Mouse (Mus musculus): ENCODE measurements at regions not wholly inside any gene's neighbourhood (a gene's known extent, or its start where the extent isn't known, plus 50 kb on each side); places are given as distances from the start of the nearest gene placed in this dataset.

DNA sequence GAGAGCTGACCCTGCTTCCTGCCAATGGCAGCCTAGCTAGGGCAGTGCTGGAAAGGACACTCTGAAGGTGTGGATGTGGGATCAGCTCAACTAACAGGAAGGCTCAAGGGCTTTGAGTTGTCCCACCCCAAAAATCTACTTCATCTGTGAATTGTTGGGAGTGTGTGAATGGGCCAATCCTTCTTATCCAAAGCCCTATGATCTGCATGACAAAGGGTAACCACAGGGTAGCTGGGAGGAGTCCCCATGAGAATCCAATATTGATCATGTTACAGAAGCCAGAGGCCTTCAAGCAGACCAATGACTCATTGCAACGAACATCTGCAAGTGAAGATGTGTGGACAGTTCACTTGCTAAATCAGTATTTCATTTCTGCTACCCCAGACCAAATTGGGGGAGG is 51.1 kb upstream of the Adra1b start:
- DNase-seq (ENCODE audit: low spot score): no peak

DNA sequence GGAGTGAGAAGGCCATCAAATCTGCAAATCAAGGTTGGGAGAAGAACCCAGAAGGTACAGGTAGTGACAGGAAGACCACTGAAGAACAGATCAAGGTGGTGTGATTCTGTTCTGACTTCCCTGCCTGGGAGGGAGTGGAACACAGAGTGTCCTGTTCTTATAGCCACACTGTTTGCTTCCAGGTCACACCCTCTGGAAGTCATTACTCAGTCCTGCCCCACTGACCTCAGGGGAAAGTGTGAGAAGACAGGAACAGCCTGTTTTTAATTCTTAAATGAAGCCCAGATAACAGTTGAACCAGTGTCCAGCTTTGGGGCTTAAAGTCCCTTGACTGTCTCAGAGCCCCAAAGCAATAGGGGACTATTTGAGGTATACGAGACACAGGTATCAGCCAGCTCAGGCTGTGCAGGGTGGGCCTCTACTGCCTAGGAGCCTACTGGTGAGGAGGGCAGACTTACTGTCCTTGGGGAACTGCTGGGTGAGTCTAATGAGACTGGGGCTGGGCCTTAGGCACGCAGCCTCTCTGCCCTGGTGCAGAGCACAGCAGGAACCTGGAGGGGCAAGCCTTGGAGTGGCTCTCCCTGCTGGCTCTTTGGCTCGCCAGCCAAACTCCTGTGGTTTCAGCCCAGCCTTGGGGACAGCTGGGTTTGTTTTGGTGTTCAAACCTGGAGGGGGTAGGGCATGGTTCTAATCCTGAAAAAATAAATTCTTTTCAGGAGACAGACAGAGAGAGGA is 57.4 kb upstream of the Adra1b start:
- peak; percentile 13 for DNase-seq (ENCODE audit: low spot score)

DNA sequence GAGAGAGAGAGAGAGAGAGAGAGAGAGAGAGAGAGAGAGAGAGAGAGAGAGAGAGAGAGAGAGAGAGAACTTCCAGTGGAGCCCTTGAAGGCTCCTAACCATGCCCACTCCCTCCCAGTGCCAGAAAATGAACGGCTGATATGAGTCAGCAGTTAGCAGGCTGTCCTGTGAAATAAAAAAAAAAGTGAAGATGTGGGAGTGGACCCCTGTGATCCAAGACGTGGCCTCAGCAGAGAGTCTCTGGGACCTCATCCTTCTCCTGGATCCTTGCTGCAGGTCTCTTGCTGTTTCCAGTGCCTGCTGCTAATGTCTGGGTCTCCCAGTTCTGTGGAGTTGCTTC is 57.9 kb upstream of the Adra1b start:
- DNase-seq (ENCODE audit: low spot score): no peak

DNA sequence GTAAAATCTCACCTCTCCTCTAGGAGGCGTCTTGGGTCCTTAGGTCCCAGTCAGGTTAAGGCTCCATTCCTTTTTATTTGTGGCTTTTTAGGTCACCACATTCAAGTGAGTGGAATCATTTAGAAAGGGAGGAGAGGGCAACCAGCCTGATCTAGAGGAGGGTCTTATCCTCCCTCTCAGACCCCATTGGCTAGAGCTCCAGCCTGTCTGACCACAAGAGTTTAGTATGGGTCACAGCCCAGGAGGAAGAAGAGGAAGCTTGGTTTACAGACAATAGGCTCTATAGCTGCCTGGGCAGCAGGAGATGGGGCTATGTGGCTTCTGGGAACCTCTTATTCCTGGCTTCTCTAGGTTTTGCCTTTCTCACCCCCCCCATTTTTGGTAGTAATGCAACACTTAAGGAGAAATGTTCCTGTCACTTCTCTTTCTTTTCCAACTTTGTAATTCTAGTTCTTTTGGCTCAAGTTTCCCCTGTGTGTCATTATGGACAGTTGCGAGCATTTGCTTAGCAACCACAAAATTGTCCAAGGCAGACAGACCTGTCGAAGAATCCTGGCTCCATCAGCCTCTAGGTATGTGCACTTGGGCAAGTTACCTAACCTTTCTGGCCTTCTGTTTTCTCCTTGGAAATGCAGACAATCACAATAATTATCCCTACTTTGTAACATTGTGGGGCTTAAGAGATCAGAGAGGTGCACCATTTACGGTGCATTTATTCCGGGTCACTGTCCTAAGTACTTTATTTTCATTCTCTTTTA is 59.5 kb upstream of the Adra1b start:
- DNase-seq (ENCODE audit: low spot score): no peak

DNA sequence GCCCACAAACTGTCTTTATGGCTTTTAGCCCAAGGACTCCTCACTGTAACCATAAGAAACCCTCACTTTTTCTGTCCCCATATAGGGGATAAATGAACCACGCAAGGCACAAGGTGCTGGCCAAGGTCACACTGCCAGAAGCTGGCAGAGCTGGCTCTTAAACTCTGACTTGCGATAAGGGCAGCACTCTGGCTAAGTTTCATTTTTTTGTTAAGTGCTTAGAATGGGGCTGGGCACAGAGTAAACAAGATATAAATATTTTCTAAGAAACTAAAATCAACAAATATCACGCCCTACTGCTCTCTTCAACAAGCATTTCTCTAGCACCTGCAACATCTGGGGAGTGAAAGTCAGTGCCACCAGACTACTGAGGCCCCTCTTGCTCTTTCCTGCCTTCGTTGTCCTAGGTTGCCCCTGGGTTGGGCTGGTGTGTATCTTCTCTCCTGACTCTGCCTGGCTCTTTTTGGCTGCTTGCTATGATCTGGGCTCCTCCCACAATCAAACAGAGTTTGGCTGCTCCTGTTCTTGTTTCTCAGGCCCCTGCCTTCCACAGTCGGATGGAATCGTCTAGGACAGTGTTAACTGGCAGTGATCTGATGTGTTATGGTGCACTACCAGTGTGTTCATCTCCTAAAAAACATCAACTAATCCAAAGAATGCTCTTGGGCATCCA is 60.5 kb upstream of the Adra1b start:
- no peak for DNase-seq (ENCODE audit: low spot score)

DNA sequence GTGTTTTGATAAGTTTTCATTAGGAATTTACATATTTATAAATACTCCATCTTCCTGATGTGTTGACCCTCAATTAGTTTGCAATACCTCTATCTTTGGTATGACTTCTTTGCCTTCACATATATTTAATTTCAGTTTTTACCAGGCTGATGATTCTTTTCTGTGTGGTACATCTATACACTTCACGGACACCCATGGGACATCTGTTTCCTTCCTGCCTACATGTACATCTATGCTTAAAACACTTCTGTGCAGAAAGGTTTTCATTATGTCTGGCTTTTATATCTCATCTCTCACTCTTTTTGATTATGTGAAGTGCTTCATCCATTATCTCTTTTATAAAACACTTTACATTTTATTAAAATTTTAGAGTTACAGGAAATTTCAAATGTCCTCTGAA is 66.8 kb upstream of the Adra1b start:
- DNase-seq (ENCODE audit: low spot score): no peak

DNA sequence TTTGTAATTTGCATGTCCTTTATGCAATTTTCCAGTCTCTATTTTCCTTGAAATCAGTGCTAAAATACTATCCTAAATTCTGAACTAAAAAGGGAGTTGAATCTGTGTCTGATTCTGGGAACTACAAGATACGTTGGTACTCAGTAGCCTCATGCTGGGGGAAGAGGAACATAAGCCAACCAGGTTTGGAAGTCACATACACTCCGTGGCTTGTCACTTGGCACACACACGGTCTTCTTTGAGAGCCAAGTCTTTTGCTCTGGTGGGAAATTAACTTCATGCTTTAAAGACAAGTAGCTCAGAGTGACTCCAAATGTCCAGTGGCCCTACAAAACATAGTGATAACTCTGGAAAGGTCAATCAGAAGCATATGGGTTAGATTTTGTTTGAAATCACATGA is 70.9 kb upstream of the Adra1b start:
- DNase-seq (ENCODE audit: low spot score): no peak

DNA sequence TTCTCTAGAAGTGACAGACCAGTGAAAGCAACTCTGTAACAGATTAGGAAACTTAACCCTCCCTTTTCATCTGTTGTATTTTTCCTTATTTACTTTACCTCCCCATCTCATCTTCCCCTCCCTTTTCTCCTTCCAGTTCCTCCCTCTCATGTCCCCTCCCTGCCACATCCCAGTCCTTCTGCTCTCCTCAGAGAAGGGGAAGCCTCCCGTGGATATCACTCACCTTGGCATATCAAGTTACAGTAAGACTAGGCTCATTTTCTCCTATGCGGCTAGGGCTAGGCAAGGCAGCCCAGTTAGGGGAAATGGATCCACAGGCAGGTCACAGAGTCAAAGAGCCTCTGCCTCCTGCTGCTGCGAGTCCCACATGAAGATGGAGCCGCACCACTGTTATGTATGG is 75.0 kb upstream of the Adra1b start:
- DNase-seq (ENCODE audit: low spot score): no peak

DNA sequence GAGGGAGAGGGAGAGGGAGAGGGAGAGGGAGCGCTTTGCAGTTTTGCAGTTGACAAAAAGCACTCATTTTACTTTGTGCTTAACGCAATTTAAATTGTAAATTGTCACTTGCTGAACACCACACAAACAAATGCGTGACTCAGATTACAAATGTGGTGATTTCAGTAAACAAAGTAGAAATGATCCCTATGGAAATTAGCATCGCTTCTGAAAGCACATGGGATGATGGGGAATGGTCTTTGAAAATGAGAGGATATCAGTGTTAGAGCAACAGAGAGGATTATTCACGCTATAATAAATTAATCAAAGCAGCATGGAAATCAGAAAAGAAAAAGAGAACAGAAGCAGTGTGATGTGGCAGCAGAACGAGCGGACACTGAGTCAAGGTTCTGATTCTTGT is 78.4 kb upstream of the Adra1b start:
- DNase-seq (ENCODE audit: low spot score): no peak

DNA sequence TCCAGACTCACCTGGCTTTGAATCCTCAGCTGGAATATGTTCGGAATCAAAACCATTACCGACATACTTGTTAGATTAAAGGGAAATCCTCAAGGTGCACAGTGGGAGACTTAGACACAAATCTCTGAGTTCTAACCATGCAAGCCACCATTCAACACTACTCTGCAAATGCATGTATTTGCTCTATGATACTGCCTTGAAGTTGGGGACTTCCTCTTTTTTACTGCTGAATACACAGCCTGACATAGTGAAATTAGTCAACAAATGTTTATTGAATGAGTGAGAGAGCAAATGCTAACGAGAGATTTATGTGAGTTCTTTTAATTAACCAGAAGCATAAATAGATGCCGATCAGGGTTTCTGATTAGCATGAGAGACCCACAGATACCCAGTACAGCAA is 79.4 kb upstream of the Adra1b start:
- no peak for DNase-seq (ENCODE audit: low spot score)

DNA sequence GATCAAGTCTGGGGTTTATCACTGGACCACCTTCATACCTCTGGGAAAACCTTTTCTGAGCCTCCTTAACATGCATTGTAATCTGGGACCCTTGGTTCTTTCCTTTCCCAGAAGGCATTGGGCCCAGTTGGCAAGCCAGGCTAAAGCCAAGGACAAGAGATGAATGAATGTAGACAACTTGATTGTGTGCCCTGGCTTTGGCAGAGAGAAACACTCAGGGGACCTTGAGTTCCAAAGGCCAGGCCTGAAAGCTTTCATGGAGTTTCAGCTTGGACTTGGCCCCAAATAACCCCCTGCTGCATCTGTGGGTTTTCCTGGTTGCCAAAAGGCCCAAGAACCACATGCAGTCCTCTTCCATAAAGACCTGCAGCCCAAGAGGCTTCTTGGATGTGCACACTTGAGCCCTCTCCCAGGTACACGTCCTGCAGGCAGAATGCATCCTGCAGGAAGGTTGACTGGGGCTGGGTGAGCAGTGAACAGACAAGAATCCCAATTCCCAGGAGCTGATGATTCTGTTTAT is 89.0 kb upstream of the Adra1b start:
- DNase-seq (ENCODE audit: low spot score): no peak

DNA sequence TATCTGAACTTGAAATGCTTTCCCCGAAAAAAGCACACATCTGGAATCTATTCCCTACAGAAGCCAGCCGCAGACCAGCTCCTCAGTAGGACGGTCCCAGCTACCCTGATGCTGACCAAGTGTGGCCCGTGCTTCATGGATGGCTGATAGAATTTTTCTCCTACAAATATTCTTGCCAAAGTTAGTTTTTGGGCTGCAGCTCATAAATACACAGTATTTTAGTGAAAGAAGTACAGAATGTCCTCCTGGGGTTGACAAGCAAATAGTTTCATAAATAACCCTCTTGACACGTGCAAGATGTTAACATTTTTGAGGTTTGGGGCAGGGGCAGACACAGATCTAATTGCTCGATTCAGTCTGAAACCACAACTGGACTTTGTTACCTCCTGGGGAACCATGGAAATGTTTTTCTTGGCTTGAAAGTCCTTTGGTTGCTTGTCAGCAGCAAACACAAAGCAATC is 91.0 kb upstream of the Adra1b start:
- peak; percentile 31 for DNase-seq (ENCODE audit: low spot score)

DNA sequence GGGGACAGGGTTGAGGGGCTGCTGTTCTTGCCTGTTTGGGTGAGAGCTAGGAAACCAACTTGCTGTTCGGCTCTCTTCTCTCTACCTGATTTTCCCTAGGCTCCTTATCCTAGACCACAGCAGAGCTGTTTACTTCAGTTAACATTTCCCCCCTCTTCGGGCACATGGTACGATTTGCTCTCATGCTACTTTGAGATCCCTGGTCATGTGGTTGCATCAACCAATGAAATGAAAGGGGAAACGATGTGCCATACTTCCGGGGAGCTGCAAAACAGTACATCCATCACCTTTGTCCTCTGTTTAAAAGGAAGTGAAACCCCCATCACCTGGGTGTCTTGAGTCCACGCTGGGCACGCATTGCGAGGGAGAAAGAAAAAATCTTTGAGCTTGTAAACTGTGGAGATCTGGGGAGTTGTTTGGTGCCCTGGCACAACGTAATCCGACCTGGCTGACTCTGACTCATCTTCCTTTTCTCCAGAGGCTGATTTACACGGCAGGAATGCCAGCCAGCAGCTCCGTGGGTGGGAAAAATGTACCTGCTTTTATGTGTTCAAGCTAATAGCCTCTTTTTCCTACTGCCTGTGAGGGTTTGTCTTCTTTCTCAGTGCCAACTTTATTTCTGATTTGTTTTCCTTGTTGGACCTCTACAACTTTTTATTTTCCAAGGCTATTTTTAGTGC is 97.2 kb upstream of the Adra1b start:
- no peak for DNase-seq (ENCODE audit: low spot score)

DNA sequence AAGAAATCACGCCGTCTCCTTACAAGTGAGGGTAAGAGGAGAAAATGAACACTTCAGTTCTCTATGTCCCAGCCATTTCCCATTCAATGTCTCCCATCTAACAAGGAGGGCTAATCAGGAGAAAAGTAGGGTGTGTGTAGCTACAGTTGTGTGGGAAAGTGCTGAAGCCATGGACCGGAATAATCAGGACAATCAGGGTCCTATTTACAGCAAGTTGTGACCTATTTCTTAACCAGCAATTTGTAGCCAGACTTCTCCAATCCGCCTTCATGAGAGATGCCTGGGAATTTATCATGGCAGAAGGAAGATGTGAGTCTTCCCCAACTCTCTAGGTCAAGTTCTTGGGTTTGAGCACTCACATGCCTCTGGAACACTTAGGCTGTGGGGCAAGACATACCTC is 99.0 kb upstream of the Adra1b start:
- DNase-seq (ENCODE audit: low spot score): no peak

DNA sequence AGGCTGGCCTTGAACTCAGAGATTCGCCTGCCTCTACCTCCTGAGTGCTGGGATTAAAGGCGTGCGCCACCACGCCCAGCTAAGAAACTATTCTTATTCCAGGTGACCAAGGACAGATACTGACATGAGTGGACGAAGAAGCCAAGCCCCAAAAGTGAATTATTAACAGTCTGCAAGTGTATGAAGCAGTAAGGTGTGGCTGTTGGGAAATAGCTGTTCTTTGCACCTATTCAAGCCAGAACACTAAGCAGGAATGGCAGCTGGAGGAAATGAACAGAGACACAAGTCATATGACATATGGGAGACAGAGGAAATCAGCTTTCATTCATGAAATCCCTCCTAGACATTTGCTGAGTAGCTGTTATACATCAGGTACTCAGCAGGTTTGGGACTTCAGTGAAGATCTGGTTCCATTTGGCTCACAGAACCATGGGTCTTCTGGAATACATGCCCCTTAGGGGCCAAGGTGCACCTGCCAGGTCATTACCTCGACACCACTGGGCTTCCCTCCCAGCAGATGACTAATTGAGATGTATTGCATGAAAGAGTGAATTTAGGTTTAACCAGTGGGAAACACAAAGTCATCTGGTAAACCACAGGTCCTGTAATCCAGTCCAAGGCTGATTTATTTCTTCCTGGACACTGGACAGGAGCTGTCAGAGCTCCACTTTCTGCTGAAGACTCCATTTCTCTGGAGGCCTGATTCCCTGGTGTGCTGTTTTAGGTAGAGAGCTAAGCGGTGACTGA is 101.0 kb upstream of the Adra1b start:
- DNase-seq (ENCODE audit: low spot score): no peak

DNA sequence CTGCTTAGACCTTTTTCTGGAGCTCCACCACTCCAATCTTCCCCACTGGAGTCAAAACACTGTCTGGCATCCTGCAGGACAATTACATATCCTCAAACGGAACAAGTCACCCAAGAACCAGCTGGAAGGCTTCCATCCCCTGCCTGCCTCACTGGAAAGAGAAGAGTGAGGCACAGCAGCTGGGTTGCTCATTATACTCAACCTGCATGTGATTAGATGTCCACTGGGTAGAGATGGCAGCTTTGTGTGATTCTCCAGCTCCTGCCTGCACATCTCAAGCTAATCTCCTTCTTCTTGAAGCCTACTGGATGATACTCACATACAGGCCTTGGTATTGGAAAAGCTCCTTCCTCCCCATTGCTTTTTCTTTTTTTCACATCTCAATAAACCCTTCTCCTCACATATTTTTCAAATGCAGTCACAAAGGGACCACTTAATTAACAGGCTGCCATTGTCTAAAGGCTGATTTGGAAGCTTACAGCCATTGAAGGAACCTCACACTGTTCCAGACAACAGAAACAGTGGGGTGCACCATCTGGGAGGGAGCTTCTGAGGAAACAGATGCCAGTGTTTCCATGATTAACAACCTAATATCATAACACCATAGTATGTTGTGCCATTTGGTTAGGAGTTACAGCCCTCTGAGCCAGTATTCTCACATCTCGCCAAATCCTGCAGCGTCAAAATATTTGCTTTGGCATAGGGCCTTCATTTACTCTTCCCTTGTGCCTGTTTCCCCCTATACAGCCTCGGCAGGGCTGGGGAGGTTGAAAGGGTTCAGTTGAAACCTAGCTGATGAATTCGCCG is 101.9 kb upstream of the Adra1b start:
- DNase-seq (ENCODE audit: low spot score): no peak

DNA sequence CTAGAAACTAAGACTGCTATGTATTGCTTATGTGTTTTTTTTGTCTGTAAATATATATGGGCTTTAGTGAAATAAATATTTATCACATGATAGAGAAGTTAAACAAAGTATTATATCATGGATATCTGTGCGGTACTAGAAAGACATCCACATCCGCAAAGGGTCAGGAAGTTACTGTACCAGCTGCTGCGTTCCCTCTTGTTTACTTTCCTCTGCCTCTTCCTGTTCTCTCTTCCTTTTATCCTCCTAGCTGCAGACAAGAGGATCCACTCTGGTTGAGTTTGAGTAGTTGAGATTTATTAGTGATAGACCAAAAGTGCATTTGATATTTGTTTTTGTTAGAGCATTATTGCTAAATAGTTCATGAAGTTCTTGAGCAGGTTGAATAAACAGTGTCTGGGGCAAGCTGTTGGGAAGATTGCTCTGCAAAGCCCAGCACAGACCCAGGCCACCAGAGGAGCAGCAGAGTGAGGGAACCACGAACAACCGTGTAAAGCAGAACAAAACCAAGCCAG is 106.6 kb upstream of the Adra1b start:
- DNase-seq (ENCODE audit: low spot score): no peak

DNA sequence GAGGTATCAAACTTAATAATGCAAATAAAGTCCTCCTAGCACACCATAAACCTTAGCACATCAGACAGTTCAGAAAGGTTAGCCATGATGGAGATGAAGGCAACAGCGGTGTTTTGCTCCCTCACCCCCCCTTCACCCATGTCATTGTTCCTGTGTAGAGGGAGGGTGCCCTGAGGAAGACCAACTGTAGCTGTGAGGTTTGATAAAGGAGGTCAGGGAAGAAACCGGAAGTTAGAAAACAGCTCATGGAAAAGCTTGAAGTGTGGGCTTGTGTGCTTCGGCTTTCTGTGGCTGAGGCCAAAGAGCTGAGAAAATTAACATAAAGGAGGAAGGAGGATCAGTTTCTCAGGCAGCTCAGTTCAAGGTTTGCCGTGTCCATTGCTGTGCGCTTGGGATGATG is 111.3 kb upstream of the Adra1b start:
- DNase-seq (ENCODE audit: low spot score): no peak

DNA sequence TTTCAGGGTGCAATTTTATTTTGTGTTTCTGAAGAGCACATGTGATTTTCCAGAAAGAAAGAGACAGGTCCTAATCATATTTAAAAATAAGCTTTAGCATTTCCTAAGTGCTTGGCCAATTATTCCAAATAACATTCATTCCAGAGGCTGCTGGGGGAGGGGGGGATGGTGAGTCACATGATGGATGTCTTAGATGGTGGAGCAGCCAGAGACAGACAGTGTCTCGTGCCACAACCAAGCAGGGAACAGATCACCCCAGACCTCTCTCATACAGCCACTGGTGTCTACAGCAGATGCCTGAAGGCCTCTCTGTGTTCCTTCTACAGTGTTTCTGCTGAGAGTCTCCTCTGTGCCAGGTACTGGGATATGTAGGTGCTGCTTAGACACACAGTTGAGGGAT is 112.8 kb upstream of the Adra1b start:
- DNase-seq (ENCODE audit: low spot score): no peak

DNA sequence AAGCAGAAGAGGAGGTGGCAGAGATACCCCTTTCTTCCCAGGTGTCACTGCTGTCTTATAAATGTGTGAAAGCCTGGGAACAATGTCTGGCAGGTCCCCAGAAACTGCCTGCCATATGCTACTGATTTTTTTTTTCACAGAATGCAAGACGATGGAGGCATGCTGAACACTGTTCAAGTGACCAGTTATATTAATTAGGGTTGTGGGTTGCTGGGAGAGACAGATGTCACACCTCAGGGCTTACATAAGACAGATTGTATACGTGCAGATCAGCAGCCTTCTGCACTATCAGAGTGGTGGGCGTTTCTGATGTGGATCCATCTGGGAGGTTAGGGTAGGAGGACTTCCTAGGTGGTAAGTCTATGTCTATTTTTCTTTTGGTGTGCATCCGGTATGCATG is 120.6 kb upstream of the Adra1b start:
- DNase-seq (ENCODE audit: low spot score): no peak

DNA sequence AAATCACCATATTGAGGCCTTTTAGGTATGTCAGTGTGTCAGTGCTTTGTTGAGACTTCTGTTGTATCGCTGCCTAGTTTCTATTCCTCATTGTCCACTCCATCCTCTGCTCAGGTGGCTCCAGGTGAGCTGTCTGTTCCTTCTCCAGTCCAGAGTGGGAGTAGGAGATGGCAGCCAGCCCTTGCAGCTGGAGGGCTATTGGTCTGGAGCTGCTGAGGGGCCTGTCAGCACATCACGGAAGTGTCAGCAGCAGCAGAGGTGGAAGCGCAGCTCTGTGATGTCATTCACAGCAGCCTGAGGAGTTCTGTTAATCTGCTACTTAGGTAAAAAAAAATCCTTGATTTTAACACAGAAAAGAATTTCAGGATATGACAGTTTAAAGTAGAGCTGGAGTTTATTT is 126.0 kb upstream of the Adra1b start:
- DNase-seq (ENCODE audit: low spot score): no peak

Measured in embryo, embryonic 10.5 days (tissue).